In genomic region chr5:34591388-34592004, GRCm38 (mm10) we compare ENCODE assay signal across 13 mouse cellular contexts. TPM values are rescaled to one million over a fixed set of nuclear protein-coding genes. Genes with fewer than 3 reads are reported as not detected.
A peak's percentile ranks its signal among the peaks of the same experiment; 100 is the strongest.
DNase-seq lines count a peak whose midpoint lies in the region; ATAC-seq and TF ChIP-seq lines count a peak whose summit lies in the region.
"Had no signal": no experiment of that assay in that cellular context is flagged by ENCODE, and none has a peak within 500 bp of the region (broad histone marks: within the 10 kb centered on the region; RNA-seq: fewer than 3 reads in every experiment).

No protein-coding gene starts in this region.

- no peak overlapping the region for H3K9ac ChIP-seq in midbrain, postnatal 0 days (replicated peaks; ENCODE audit: low read length, poor library complexity, severe bottlenecking)
- no peak overlapping the region for H3K9ac ChIP-seq in midbrain, embryonic 11.5 days (ENCODE audit: low read length)
- no peak overlapping the region for H3K9ac ChIP-seq in hindbrain, embryonic 16.5 days (ENCODE audit: low read depth, low read length)
- H3K9ac ChIP-seq: heart, embryonic 12.5 days; stomach, embryonic 15.5 days had no signal

- peaks cover 15% of the 10 kb centered on the region for H3K4me1 ChIP-seq in kidney, adult 2 months (ENCODE audit: control insufficient read depth, insufficient read depth, low read length)
- H3K4me1 ChIP-seq in midbrain, postnatal 0 days (ENCODE audit: insufficient read depth, low read length), result no peaks in the 10 kb centered on the region
- peaks cover 20% of the 10 kb centered on the region for H3K4me1 ChIP-seq in midbrain, embryonic 11.5 days (ENCODE audit: control insufficient read depth, insufficient read depth, low read length)
- peaks cover 5% of the 10 kb centered on the region for H3K4me1 ChIP-seq in hindbrain, embryonic 16.5 days (ENCODE audit: control insufficient read depth, insufficient read depth, low read depth, low read length)

- H3K27ac ChIP-seq in kidney, adult 2 months (ENCODE audit: insufficient read depth, low read depth, low read length), result peak overlapping the region; percentile 60
- no peak overlapping the region for H3K27ac ChIP-seq in midbrain, postnatal 0 days (ENCODE audit: low read depth, low read length)
- no peak overlapping the region for H3K27ac ChIP-seq in midbrain, embryonic 11.5 days (ENCODE audit: low read depth, low read length)
- no peak overlapping the region for H3K27ac ChIP-seq in hindbrain, embryonic 16.5 days (ENCODE audit: low read depth, low read length)
- H3K27ac ChIP-seq: stomach, embryonic 15.5 days had no signal

- no peak for TF ChIP-seq POLR2A in kidney, adult 2 months (IDR thresholded peaks at IDR 0.05; ENCODE audit: low read depth, low read length)
- TF ChIP-seq POLR2A in brain, embryonic 14.5 days (IDR thresholded peaks at IDR 0.05; ENCODE audit: borderline replicate concordance, extremely low read depth, insufficient read depth, insufficient read length, poor library complexity, severe bottlenecking), result no peak

- no peaks in the 10 kb centered on the region for H3K9me3 ChIP-seq in midbrain, postnatal 0 days (ENCODE audit: low read length)
- no peaks in the 10 kb centered on the region for H3K9me3 ChIP-seq in midbrain, embryonic 11.5 days (ENCODE audit: control insufficient read depth, low read length)
- H3K9me3 ChIP-seq in hindbrain, embryonic 16.5 days (ENCODE audit: control insufficient read depth, low read length), result no peaks in the 10 kb centered on the region
- H3K9me3 ChIP-seq: heart, embryonic 12.5 days; stomach, embryonic 15.5 days had no signal

- ATAC-seq in midbrain, postnatal 0 days (ENCODE audit: low FRiP score), result no peak
- no peak for ATAC-seq in midbrain, embryonic 11.5 days (ENCODE audit: low FRiP score)
- ATAC-seq in hindbrain, embryonic 16.5 days, result peak; percentile 48; the same call in 1 of the 2 replicates
- ATAC-seq in erythroblast, adult 5-6 weeks (replicated peaks; ENCODE audit: low FRiP score, poor library complexity, severe bottlenecking), result no peak

- no peak overlapping the region for H3K4me2 ChIP-seq in midbrain, postnatal 0 days (ENCODE audit: low read depth, low read length, poor library complexity, severe bottlenecking)
- no peak overlapping the region for H3K4me2 ChIP-seq in midbrain, embryonic 11.5 days
- H3K4me2 ChIP-seq in hindbrain, embryonic 16.5 days (ENCODE audit: low read length), result no peak overlapping the region
- H3K4me2 ChIP-seq: heart, embryonic 12.5 days; stomach, embryonic 15.5 days had no signal

- H3K36me3 ChIP-seq in kidney, adult 2 months (ENCODE audit: control insufficient read depth, insufficient read depth, low read length), result no peaks in the 10 kb centered on the region
- no peaks in the 10 kb centered on the region; the same call in 1 of the 2 replicates for H3K36me3 ChIP-seq in midbrain, postnatal 0 days (ENCODE audit: insufficient read depth, low read length)
- H3K36me3 ChIP-seq in midbrain, embryonic 11.5 days (ENCODE audit: control insufficient read depth, insufficient read depth, low read length), result no peaks in the 10 kb centered on the region; the same call in 1 of the 2 replicates
- no peaks in the 10 kb centered on the region for H3K36me3 ChIP-seq in hindbrain, embryonic 16.5 days (ENCODE audit: control insufficient read depth, insufficient read depth, low read length)
- H3K36me3 ChIP-seq: stomach, embryonic 15.5 days had no signal

- H3K27me3 ChIP-seq in kidney, adult 2 months (replicated peaks; ENCODE audit: control insufficient read depth, insufficient read depth, low read length), result no peaks in the 10 kb centered on the region
- H3K27me3 ChIP-seq in midbrain, postnatal 0 days (ENCODE audit: insufficient read depth, low read length), result no peaks in the 10 kb centered on the region
- H3K27me3 ChIP-seq in midbrain, embryonic 11.5 days (ENCODE audit: control insufficient read depth, insufficient read depth, low read length), result no peaks in the 10 kb centered on the region
- H3K27me3 ChIP-seq in hindbrain, embryonic 16.5 days (replicated peaks; ENCODE audit: control insufficient read depth, insufficient read depth, low read length), result no peaks in the 10 kb centered on the region
- H3K27me3 ChIP-seq: heart, embryonic 12.5 days; stomach, embryonic 15.5 days had no signal

- 34% methylated on average over 5 of the region's 5 CpGs for WGBS in kidney, adult 2 months
- 28% methylated on average over 5 of the region's 5 CpGs for WGBS in midbrain, postnatal 0 days
- 27% methylated on average over 5 of the region's 5 CpGs for WGBS in midbrain, embryonic 11.5 days
- 22% methylated on average over 5 of the region's 5 CpGs for WGBS in hindbrain, embryonic 16.5 days

- DNase-seq in kidney, adult 2 months, result peak; percentile 40
- no peak for DNase-seq in kidney, postnatal 14 days
- peak; percentile 46 for DNase-seq in midbrain, postnatal 0 days (ENCODE audit: low spot score)
- DNase-seq in midbrain, embryonic 11.5 days (ENCODE audit: low spot score, missing footprints), result no peak
- DNase-seq in brain, embryonic 14.5 days (ENCODE audit: low read depth), result peak; percentile 84
- no peak for DNase-seq in thymus, postnatal 25 days
- DNase-seq: adrenal gland, adult 8-10 months; gastrocnemius, postnatal 14 days had no signal

- no peak overlapping the region for H3K4me3 ChIP-seq in kidney, adult 2 months (ENCODE audit: insufficient read depth, low read depth, low read length)
- H3K4me3 ChIP-seq in midbrain, postnatal 0 days (ENCODE audit: low read depth, low read length), result no peak overlapping the region
- no peak overlapping the region for H3K4me3 ChIP-seq in midbrain, embryonic 11.5 days (ENCODE audit: low read depth, low read length)
- H3K4me3 ChIP-seq in hindbrain, embryonic 16.5 days (ENCODE audit: low read length), result no peak overlapping the region
- H3K4me3 ChIP-seq: erythroblast, embryonic 14.5 days; heart, embryonic 12.5 days; stomach, embryonic 15.5 days had no signal

- no peak for TF ChIP-seq CTCF in kidney, adult 2 months (conservative IDR thresholded peaks at IDR 0.05; ENCODE audit: insufficient read depth, insufficient read length, low read depth, low read length)
- TF ChIP-seq CTCF in midbrain, postnatal 0 days (IDR thresholded peaks at IDR 0.05), result no peak
- no peak for TF ChIP-seq CTCF in brain, embryonic 14.5 days (IDR thresholded peaks at IDR 0.05; ENCODE audit: borderline replicate concordance, extremely low read depth, insufficient read depth, insufficient read length)

RNA-seq across cellular contexts. Expression of gene Add1, which starts 18.0 kb away (rescaled TPM):
- polyA plus RNA-seq in kidney, adult 2 months (2012; rRNA removed), result 129 and 135 TPM in 2 replicates
- 284 and 301 TPM in 2 replicates for total RNA-seq in midbrain, postnatal 0 days (2014; rRNA removed)
- polyA plus RNA-seq in midbrain, postnatal 0 days (2015; fragmentation: Nextera tagmentation; extraction: Ambion mirVana), result 161 and 166 TPM in 2 replicates
- polyA plus RNA-seq in midbrain, embryonic 11.5 days (2014; fragmentation: Nextera tagmentation; extraction: Ambion mirVana), result 150 and 160 TPM in 2 replicates
- 264 and 287 TPM in 2 replicates for polyA plus RNA-seq in brain, embryonic 14.5 days (2012; rRNA removed)
- 224 and 241 TPM in 2 replicates for polyA plus RNA-seq in hindbrain, embryonic 16.5 days (2015; fragmentation: Nextera tagmentation; extraction: Ambion mirVana)
- 375 and 403 TPM in 2 replicates for total RNA-seq in erythroblast, adult 5-6 weeks (2015; ENCODE audit: low replicate concordance)
- 937 and 1,092 TPM in 2 replicates for total RNA-seq in erythroblast, adult 5-6 weeks (2017; ENCODE audit: low replicate concordance)

RNA-seq across cellular contexts. Expression of gene Mfsd10, which starts 45.5 kb away (rescaled TPM):
- 55.6 and 77.2 TPM in 2 replicates for polyA plus RNA-seq in kidney, adult 2 months (2012; rRNA removed)
- 90.9 and 101 TPM in 2 replicates for total RNA-seq in midbrain, postnatal 0 days (2014; rRNA removed)
- polyA plus RNA-seq in midbrain, postnatal 0 days (2015; fragmentation: Nextera tagmentation; extraction: Ambion mirVana), result 95.7 and 107 TPM in 2 replicates
- 61.6 and 65.4 TPM in 2 replicates for polyA plus RNA-seq in midbrain, embryonic 11.5 days (2014; fragmentation: Nextera tagmentation; extraction: Ambion mirVana)
- 141 and 266 TPM in 2 replicates for polyA plus RNA-seq in brain, embryonic 14.5 days (2012; rRNA removed)
- polyA plus RNA-seq in hindbrain, embryonic 16.5 days (2015; fragmentation: Nextera tagmentation; extraction: Ambion mirVana), result 106 and 109 TPM in 2 replicates
- 23.2 and 40.9 TPM in 2 replicates for total RNA-seq in erythroblast, adult 5-6 weeks (2015; ENCODE audit: low replicate concordance)
- 24.1 and 30.1 TPM in 2 replicates for total RNA-seq in erythroblast, adult 5-6 weeks (2017; ENCODE audit: low replicate concordance)

Comparison
In these comparisons a context has a peak if more than half of its experiments do, and no peak if none do; other contexts are left out.
1. DNase-seq: peak in kidney, adult 2 months (single experiment), midbrain, postnatal 0 days (single experiment) and brain, embryonic 14.5 days (single experiment); none in kidney, postnatal 14 days (single experiment), midbrain, embryonic 11.5 days (single experiment) and thymus, postnatal 25 days (single experiment).